28 mouse cellular contexts compared by ENCODE assay signal in genomic region chr10:94025079-94025478, GRCm38 (mm10). TPM values are rescaled to one million over a fixed set of nuclear protein-coding genes. Genes with fewer than 3 reads are reported as not detected.
A peak's percentile ranks its signal among the peaks of the same experiment; 100 is the strongest.
DNase-seq lines count a peak whose midpoint lies in the region; ATAC-seq and TF ChIP-seq lines count a peak whose summit lies in the region.
"Had no signal": no experiment of that assay in that cellular context is flagged by ENCODE, and none has a peak within 500 bp of the region (broad histone marks: within the 10 kb centered on the region; RNA-seq: fewer than 3 reads in every experiment).

No protein-coding gene starts in this region.

- H3K9me3 ChIP-seq in hindbrain, embryonic 14.5 days (ENCODE audit: control insufficient read depth, low read length), result no peaks in the 10 kb centered on the region
- H3K9me3 ChIP-seq in hindbrain, embryonic 13.5 days, result no peaks in the 10 kb centered on the region
- no peaks in the 10 kb centered on the region for H3K9me3 ChIP-seq in midbrain, embryonic 13.5 days
- no peaks in the 10 kb centered on the region for H3K9me3 ChIP-seq in midbrain, embryonic 10.5 days (replicated peaks)
- H3K9me3 ChIP-seq in hindbrain, postnatal 0 days (ENCODE audit: low read length), result no peaks in the 10 kb centered on the region
- H3K9me3 ChIP-seq in neural tube, embryonic 14.5 days (ENCODE audit: control insufficient read depth, low read length), result no peaks in the 10 kb centered on the region
- H3K9me3 ChIP-seq: embryonic facial prominence, embryonic 15.5 days; forebrain, embryonic 12.5 days; limb, embryonic 12.5 days; liver, embryonic 12.5 days had no signal

- H3K4me3 ChIP-seq in hindbrain, embryonic 14.5 days (replicated peaks; ENCODE audit: low read length), result no peak overlapping the region
- H3K4me3 ChIP-seq in hindbrain, embryonic 13.5 days, result no peak overlapping the region
- no peak overlapping the region for H3K4me3 ChIP-seq in midbrain, embryonic 13.5 days (replicated peaks)
- no peak overlapping the region for H3K4me3 ChIP-seq in midbrain, embryonic 10.5 days
- H3K4me3 ChIP-seq in hindbrain, postnatal 0 days (ENCODE audit: low read length), result no peak overlapping the region
- H3K4me3 ChIP-seq in neural tube, embryonic 14.5 days (ENCODE audit: low read depth, low read length), result no peak overlapping the region
- H3K4me3 ChIP-seq: embryonic facial prominence, embryonic 15.5 days; forebrain, embryonic 12.5 days; limb, embryonic 12.5 days; liver, embryonic 12.5 days had no signal

- peaks cover 53% of the 10 kb centered on the region for H3K36me3 ChIP-seq in hindbrain, embryonic 14.5 days (replicated peaks; ENCODE audit: control insufficient read depth, insufficient read depth)
- H3K36me3 ChIP-seq in hindbrain, embryonic 13.5 days, result peaks cover 39% of the 10 kb centered on the region
- peaks cover 43% of the 10 kb centered on the region for H3K36me3 ChIP-seq in midbrain, embryonic 13.5 days
- H3K36me3 ChIP-seq in midbrain, embryonic 10.5 days, result peaks cover 34% of the 10 kb centered on the region
- peaks cover 13% of the 10 kb centered on the region; the same call in 1 of the 2 replicates for H3K36me3 ChIP-seq in hindbrain, postnatal 0 days (ENCODE audit: insufficient read depth, low read length)
- H3K36me3 ChIP-seq in neural tube, embryonic 14.5 days (ENCODE audit: control insufficient read depth, insufficient read depth, low read length), result peaks cover 9% of the 10 kb centered on the region; the same call in 1 of the 2 replicates

- 93% methylated on average over 8 of the region's 8 CpGs for WGBS in hindbrain, embryonic 14.5 days
- WGBS in hindbrain, embryonic 13.5 days, result 97% methylated on average over 8 of the region's 8 CpGs
- 97% methylated on average over 8 of the region's 8 CpGs for WGBS in midbrain, embryonic 13.5 days
- 92% methylated on average over 7 of the region's 8 CpGs for WGBS in midbrain, embryonic 10.5 days
- WGBS in hindbrain, postnatal 0 days, result 93% methylated on average over 8 of the region's 8 CpGs
- 94% methylated on average over 7 of the region's 8 CpGs for whole genome bisulfite sequencing in neural tube, embryonic 14.5 days

- no peak for DNase-seq in hindbrain, embryonic 14.5 days (ENCODE audit: low spot score)
- no peak for DNase-seq in midbrain, embryonic 10.5 days (ENCODE audit: low spot score)
- DNase-seq in hindbrain, postnatal 0 days (ENCODE audit: low spot score), result no peak
- DNase-seq in layer of hippocampus, adult 8-10 months (ENCODE audit: low spot score in 2 of 2), result no peak
- DNase-seq: adrenal gland, postnatal 25 days; B cell, adult 2 months; cerebellum, adult 18-20 months; cerebellum, postnatal 10 days; gastrocnemius, postnatal 14 days; heart, postnatal 36 days; kidney, adult 2 months; layer of hippocampus, adult 9-11 months; liver, postnatal 0 days; lung, postnatal 36 days; right cerebral cortex, adult 18-20 months; spleen, adult 18-20 months; thymus, adult 18-20 months; thymus, postnatal 25 days had no signal

- H3K4me1 ChIP-seq in hindbrain, embryonic 14.5 days (replicated peaks; ENCODE audit: control insufficient read depth, insufficient read depth, low read length), result no peaks in the 10 kb centered on the region
- peaks cover 4% of the 10 kb centered on the region; the same call in 1 of the 2 replicates for H3K4me1 ChIP-seq in hindbrain, embryonic 13.5 days (replicated peaks)
- H3K4me1 ChIP-seq in midbrain, embryonic 13.5 days (replicated peaks), result no peaks in the 10 kb centered on the region
- no peaks in the 10 kb centered on the region for H3K4me1 ChIP-seq in midbrain, embryonic 10.5 days
- no peaks in the 10 kb centered on the region for H3K4me1 ChIP-seq in hindbrain, postnatal 0 days (ENCODE audit: insufficient read depth, low read length)
- no peaks in the 10 kb centered on the region for H3K4me1 ChIP-seq in neural tube, embryonic 14.5 days (ENCODE audit: control insufficient read depth, insufficient read depth, low read length)
- H3K4me1 ChIP-seq: forebrain, embryonic 12.5 days; limb, embryonic 12.5 days had no signal

- H3K27me3 ChIP-seq in hindbrain, embryonic 14.5 days (ENCODE audit: control insufficient read depth, insufficient read depth, low read length), result no peaks in the 10 kb centered on the region
- H3K27me3 ChIP-seq in hindbrain, embryonic 13.5 days, result no peaks in the 10 kb centered on the region
- no peaks in the 10 kb centered on the region for H3K27me3 ChIP-seq in midbrain, embryonic 13.5 days
- no peaks in the 10 kb centered on the region for H3K27me3 ChIP-seq in midbrain, embryonic 10.5 days (ENCODE audit: low read depth, poor library complexity, severe bottlenecking)
- no peaks in the 10 kb centered on the region for H3K27me3 ChIP-seq in hindbrain, postnatal 0 days (ENCODE audit: insufficient read depth, low read length)
- no peaks in the 10 kb centered on the region for H3K27me3 ChIP-seq in neural tube, embryonic 14.5 days (ENCODE audit: control insufficient read depth, insufficient read depth, low read length)
- H3K27me3 ChIP-seq: embryonic facial prominence, embryonic 15.5 days; forebrain, embryonic 12.5 days; limb, embryonic 12.5 days; liver, embryonic 12.5 days had no signal

- ATAC-seq in hindbrain, embryonic 14.5 days (ENCODE audit: low FRiP score), result peak; percentile 31; the same call in 1 of the 2 replicates
- ATAC-seq in hindbrain, embryonic 13.5 days (ENCODE audit: low FRiP score), result no peak
- ATAC-seq in midbrain, embryonic 13.5 days, result peak; percentile 34
- ATAC-seq in hindbrain, postnatal 0 days, result peak; percentile 35; the same call in 1 of the 2 replicates
- 0 out of 2 replicates have a peak, but pooled peaks have one; percentile 31 for ATAC-seq in neural tube, embryonic 14.5 days (ENCODE audit: low read depth)
- ATAC-seq: inflammation-experienced regulatory T-cells, adult 6 months; liver, embryonic 12.5 days; liver, postnatal 0 days had no signal

- no peak overlapping the region for H3K27ac ChIP-seq in hindbrain, embryonic 14.5 days
- H3K27ac ChIP-seq in hindbrain, embryonic 13.5 days, result no peak overlapping the region
- H3K27ac ChIP-seq in midbrain, embryonic 13.5 days, result no peak overlapping the region
- H3K27ac ChIP-seq in midbrain, embryonic 10.5 days (replicated peaks), result no peak overlapping the region
- H3K27ac ChIP-seq in hindbrain, postnatal 0 days, result no peak overlapping the region
- no peak overlapping the region for H3K27ac ChIP-seq in neural tube, embryonic 14.5 days (ENCODE audit: low read depth, low read length)
- H3K27ac ChIP-seq: embryonic facial prominence, embryonic 15.5 days; forebrain, embryonic 12.5 days; limb, embryonic 12.5 days; liver, embryonic 12.5 days; stomach, postnatal 0 days had no signal

- TF ChIP-seq CTCF in hindbrain, postnatal 0 days (IDR thresholded peaks at IDR 0.05; ENCODE audit: low read depth), result no peak

- H3K4me2 ChIP-seq in hindbrain, embryonic 14.5 days (replicated peaks), result no peak overlapping the region
- H3K4me2 ChIP-seq in hindbrain, embryonic 13.5 days, result no peak overlapping the region
- no peak overlapping the region for H3K4me2 ChIP-seq in midbrain, embryonic 13.5 days (replicated peaks)
- H3K4me2 ChIP-seq in hindbrain, postnatal 0 days (ENCODE audit: low read depth, low read length), result no peak overlapping the region
- no peak overlapping the region for H3K4me2 ChIP-seq in neural tube, embryonic 14.5 days (ENCODE audit: low read depth, low read length)
- H3K4me2 ChIP-seq: embryonic facial prominence, embryonic 15.5 days; forebrain, embryonic 12.5 days; heart, embryonic 11.5 days; limb, embryonic 12.5 days; liver, embryonic 12.5 days had no signal

- H3K9ac ChIP-seq in hindbrain, embryonic 14.5 days, result no peak overlapping the region
- H3K9ac ChIP-seq in hindbrain, embryonic 13.5 days, result no peak overlapping the region
- H3K9ac ChIP-seq in midbrain, embryonic 13.5 days (replicated peaks), result no peak overlapping the region
- no peak overlapping the region for H3K9ac ChIP-seq in hindbrain, postnatal 0 days (replicated peaks; ENCODE audit: low read length)
- no peak overlapping the region for H3K9ac ChIP-seq in neural tube, embryonic 14.5 days (replicated peaks; ENCODE audit: low read depth, low read length)
- H3K9ac ChIP-seq: embryonic facial prominence, embryonic 15.5 days; forebrain, embryonic 12.5 days; limb, embryonic 12.5 days; liver, embryonic 12.5 days; liver, postnatal 0 days had no signal

RNA-seq across cellular contexts. Expression of gene Vezt, which starts 10.5 kb away (rescaled TPM):
- 56.5 and 62.5 TPM in 2 replicates for polyA plus RNA-seq in hindbrain, embryonic 14.5 days (2014; fragmentation: Nextera tagmentation; extraction: Ambion mirVana)
- polyA plus RNA-seq in hindbrain, embryonic 13.5 days (2015; fragmentation: Nextera tagmentation; extraction: Ambion mirVana), result 65.4 and 66.1 TPM in 2 replicates
- polyA plus RNA-seq in midbrain, embryonic 13.5 days (2015; fragmentation: Nextera tagmentation; extraction: Ambion mirVana), result 66.4 and 69.9 TPM in 2 replicates
- 29.6 and 36.0 TPM in 2 replicates for polyA plus RNA-seq in midbrain, embryonic 10.5 days (2016; fragmentation: Nextera tagmentation; extraction: Ambion mirVana)
- total RNA-seq in hindbrain, postnatal 0 days (2014; rRNA removed), result 38.6 and 51.6 TPM in 2 replicates
- 33.3 and 34.4 TPM in 2 replicates for polyA plus RNA-seq in hindbrain, postnatal 0 days (2015; fragmentation: Nextera tagmentation; extraction: Ambion mirVana)
- 60.5 and 62.3 TPM in 2 replicates for polyA plus RNA-seq in neural tube, embryonic 14.5 days (2014; fragmentation: Nextera tagmentation; extraction: Ambion mirVana)
- total RNA-seq in layer of hippocampus, adult 8-10 months (2022), result 10 to 100 TPM; 58.6 to 84.9 (median 69.7) TPM

RNA-seq across cellular contexts. Expression of gene Fgd6, which starts 10.7 kb away (rescaled TPM):
- 3.2 and 3.6 TPM in 2 replicates for polyA plus RNA-seq in hindbrain, embryonic 14.5 days (2014; fragmentation: Nextera tagmentation; extraction: Ambion mirVana)
- polyA plus RNA-seq in hindbrain, embryonic 13.5 days (2015; fragmentation: Nextera tagmentation; extraction: Ambion mirVana), result 3.0 TPM in 2 replicates
- polyA plus RNA-seq in midbrain, embryonic 13.5 days (2015; fragmentation: Nextera tagmentation; extraction: Ambion mirVana), result 2.5 and 2.7 TPM in 2 replicates
- 4.5 TPM in 2 replicates for polyA plus RNA-seq in midbrain, embryonic 10.5 days (2016; fragmentation: Nextera tagmentation; extraction: Ambion mirVana)
- total RNA-seq in hindbrain, postnatal 0 days (2014; rRNA removed), result 4.7 and 5.2 TPM in 2 replicates
- polyA plus RNA-seq in hindbrain, postnatal 0 days (2015; fragmentation: Nextera tagmentation; extraction: Ambion mirVana), result 1.9 and 2.0 TPM in 2 replicates
- 2.4 and 3.4 TPM in 2 replicates for polyA plus RNA-seq in neural tube, embryonic 14.5 days (2014; fragmentation: Nextera tagmentation; extraction: Ambion mirVana)
- 10 to 100 TPM in 2 of 4 experiments, 1 to 10 TPM in 2; 7.7 to 12.2 (median 10.2) TPM for total RNA-seq in layer of hippocampus, adult 8-10 months (2022)
